Mouse (Mus musculus) urinary bladder, adult 18-20 months (tissue): Measurements from ENCODE around the gene Gm21680.
"Not testable (repeated sequence)": the region's sequence is repeated elsewhere in the genome, so short reads cannot be mapped to it uniquely, and the experiment has no call there.

ENCODE experiments used
- DNase-seq, 2 experiments: peaks; one replicate each; pipeline ENCODE4 v3.0.0; 2022; ENCODE audit warnings: low spot score in 2 of 2, mixed read lengths in 2 of 2

The Gm21680 gene

DNA sequence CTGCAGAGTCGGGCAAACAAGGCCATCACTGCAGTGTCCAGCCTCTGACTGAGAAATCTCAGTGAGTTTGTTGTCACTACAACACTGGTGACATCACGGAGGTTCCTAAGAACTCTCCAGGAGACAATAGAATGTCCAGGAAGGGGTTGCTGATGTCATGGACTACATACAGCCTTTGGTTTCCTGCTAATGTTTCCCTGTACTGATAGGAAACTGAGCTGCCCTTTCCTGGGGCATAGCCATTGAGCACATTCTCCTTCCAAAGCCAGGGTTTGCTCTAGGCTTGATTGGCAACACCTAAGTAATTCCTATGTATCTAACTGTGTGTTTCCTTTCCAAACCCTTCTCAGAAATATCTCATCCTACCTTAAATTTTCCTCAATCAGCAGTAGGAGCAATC, at the start of gene Gm21680:
Gene Gm21680, minus strand, starts transcription at position 101 of the 400 bp plus-strand sequence.
- DNase-seq: not testable (repeated sequence)

DNA sequence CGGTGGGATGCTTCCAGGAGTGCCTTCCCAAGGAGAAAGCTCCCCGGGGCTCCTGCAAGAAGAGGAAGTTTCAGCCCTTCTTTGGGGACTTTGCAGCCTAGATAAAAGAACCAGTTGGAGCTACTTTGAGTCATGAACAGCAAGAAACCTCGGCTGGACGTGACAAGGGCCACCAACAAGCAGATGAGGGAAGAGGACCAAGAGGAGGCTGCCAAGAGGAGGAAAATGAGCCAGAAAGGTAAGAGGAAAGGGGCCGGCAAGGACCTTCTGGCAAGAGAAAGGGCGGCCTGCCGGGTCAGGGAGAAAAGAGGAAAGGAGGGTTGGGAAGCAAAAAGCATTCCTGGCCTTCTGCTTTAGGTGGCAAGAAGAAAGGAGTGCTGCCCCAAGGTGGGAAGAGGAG, 35.2 kb upstream of the Gm21680 start:
- DNase-seq: not testable (repeated sequence)

DNA sequence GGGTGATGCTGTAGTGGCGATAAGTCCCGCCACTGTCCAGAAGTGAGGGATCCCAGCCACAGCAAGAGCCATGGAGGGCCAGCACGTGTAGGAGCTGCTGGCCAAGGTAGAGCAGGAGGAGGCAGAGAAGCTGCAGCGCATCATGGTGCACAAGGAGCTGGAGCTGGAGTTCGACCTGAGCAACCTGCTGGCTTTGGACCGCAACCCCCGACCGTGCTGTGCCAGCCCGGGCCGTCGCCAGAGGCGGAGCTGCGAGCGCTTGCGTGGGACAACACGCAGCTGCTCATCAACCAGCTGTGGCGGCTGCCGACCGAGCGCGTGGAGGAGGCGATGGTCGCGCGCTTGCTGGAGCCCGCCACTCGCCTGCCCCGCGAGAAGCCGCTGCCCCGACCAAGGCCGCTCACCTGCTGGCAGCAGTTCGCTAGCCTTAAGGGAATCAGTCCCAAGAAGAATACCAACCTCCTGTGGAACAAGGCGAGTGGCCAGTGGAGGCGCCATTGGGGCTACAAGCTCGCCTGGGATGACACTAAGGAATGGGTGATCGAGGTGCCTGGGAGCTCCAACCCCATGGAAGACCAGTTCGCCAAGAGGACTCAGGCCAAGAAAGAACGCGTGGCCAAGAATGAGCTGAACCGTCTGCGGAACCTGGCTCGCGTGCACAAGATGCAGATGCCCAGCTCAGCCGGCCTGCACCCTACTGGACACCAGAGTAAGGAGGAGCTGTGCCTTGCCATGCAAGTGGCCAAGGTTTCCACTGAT, 34.7 kb upstream of the Gm21680 start:
- peak in 1 of 2 experiments; percentile 9 for DNase-seq

DNA sequence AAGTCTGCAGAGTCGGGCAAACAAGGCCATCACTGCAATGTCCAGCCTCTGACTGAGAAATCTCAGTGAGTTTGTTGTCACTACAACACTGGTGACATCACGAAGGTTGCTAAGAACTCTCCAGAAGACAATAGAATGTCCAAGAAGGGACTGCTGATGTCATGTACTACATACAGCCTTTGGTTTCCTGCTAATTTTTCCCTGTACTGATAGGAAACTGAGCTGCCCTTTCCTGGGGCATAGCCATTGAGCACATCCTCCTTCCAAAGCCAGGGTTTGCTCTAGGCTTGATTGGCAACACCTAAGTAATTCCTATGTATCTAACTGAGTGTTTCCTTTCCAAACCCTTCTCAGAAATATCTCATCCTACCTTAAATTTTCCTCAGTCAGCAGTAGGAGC, 32.2 kb upstream of the Gm21680 start, which contains the start of gene Gm1979:
Gene Gm1979, minus strand, starts transcription at position 101 of the 400 bp plus-strand sequence.
- DNase-seq: not testable (repeated sequence)

DNA sequence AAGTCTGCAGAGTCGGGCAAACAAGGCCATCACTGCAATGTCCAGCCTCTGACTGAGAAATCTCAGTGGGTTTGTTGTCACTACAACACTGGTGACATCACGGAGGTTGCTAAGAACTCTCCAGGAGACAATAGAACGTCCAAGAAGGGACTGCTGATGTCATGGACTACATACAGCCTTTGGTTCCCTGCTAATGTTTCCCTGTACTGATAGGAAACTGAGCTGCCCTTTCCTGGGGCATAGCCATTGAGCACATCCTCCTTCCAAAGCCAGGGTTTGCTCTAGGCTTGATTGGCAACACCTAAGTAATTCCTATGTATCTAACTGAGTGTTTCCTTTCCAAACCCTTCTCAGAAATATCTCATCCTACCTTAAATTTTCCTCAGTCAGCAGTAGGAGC, 16.1 kb upstream of the Gm21680 start, which contains the start of gene Gm21698:
Gene Gm21698, minus strand, starts transcription at position 101 of the 400 bp plus-strand sequence.
- DNase-seq: not testable (repeated sequence)

DNA sequence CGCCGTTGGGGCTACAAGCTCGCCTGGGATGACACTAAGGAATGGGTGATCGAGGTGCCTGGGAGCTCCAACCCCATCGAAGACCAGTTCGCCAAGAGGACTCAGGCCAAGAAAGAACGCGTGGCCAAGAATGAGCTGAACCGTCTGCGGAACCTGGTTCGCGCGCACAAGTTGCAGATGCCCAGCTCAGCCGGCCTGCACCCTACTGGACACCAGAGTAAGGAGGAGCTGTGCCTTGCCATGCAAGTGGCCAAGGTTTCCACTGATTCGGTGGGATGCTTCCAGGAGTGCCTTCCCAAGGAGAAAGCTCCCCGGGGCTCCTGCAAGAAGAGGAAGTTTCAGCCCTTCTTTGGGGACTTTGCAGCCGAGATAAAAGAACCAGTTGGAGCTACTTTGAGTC, 15.4 kb downstream of the Gm21680 start:
- DNase-seq: not testable (repeated sequence)

DNA sequence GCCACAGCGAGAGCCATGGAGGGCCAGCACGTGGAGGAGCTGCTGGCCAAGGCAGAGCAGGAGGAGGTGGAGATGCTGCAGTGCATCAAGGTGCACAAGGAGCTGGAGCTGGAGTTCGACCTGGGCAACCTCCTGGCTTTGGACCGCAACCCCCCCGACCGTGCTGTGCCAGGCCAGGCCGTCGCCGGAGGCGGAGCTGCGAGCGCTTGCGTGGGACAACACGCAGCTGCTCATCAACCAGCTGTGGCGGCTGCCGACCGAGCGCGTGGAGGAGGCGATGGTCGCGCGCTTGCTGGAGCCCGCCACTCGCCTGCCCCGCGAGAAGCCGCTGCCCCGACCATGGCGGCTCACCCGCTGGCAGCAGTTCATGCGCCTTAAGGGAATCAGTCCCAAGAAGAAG, 15.9 kb downstream of the Gm21680 start:
- not testable (repeated sequence) for DNase-seq

DNA sequence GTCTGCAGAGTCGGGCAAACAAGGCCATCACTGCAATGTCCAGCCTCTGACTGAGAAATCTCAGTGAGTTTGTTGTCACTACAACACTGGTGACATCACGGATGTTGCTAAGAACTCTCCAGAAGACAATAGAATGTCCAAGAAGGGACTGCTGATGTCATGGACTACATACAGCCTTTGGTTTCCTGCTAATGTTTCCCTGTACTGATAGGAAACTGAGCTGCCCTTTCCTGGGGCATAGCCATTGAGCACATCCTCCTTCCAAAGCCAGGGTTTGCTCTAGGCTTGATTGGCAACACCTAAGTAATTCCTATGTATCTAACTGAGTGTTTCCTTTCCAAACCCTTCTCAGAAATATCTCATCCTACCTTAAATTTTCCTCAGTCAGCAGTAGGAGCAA, 18.1 kb downstream of the Gm21680 start, which contains the start of gene Gm21671:
Gene Gm21671, minus strand, starts transcription at position 101 of the 400 bp plus-strand sequence.
- not testable (repeated sequence) for DNase-seq

DNA sequence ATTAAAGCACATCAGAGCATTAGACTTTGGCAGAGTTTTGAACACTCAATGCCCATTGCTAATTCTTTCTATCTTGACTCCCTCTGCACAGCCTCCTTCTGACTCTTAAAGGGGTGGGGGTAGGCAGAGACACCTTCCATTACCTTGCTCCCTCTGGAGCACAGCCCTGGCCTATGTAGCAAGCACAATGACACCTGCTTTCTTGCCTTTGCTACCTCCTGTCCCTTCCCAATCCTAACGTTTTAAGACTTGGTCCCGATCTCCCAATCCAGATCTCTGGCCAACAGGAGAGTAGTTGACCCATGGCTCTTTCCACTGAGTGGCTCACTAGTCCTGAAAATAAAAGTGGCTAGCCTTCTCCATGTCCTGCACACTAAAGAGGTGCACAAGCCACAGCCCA, 27.1 kb downstream of the Gm21680 start:
- DNase-seq: not testable (repeated sequence)

DNA sequence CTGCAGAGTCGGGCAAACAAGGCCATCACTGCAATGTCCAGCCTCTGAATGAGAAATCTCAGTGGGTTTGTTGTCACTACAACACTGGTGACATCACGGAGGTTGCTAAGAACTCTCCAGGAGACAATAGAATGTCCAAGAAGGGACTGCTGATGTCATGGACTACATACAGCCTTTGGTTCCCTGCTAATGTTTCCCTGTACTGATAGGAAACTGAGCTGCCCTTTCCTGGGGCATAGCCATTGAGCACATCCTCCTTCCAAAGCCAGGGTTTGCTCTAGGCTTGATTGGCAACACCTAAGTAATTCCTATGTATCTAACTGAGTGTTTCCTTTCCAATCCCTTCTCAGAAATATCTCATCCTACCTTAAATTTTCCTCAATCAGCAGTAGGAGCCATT, 30.2 kb downstream of the Gm21680 start, which contains the start of gene Gm21663:
Gene Gm21663, minus strand, starts transcription at position 101 of the 400 bp plus-strand sequence.
- not testable (repeated sequence) for DNase-seq
